Mouse (Mus musculus): ENCODE data around the gene E2f8. TPM values are rescaled to one million over a fixed set of nuclear protein-coding genes. Genes with fewer than 3 reads are reported as not detected.

E2f8 gene
- 0.45 TPM for polyA plus RNA-seq (2014; fragmentation: Illumina TruSeq; extraction: RNeasy Lipid Tissue Mini Kit (QIAGEN cat#74804); ENCODE audit: low read depth, low replicate concordance)

DNA sequence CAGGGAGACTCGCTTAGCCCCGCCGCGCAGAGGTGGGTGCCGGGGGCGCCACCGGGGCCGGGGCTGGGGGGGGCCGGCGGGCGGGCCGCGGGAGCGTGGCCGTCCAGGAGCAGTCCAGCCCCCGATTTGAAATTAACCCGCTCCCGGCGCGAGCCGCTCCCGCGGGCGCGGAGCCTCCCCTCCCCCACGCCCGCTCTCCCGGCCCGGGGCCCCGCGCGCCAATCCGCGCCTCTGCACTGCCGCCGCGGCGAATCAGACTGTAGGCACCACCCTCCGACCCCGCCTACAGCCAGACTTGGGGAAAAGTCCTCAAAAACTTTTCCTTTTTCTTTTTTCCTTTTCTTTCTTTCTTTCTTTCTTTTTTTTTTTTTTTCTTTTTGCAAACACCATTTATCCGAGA is at the start of gene E2f8:
E2f8 (minus strand) TSS at position 111 of the 400 bp plus-strand sequence.

DNA sequence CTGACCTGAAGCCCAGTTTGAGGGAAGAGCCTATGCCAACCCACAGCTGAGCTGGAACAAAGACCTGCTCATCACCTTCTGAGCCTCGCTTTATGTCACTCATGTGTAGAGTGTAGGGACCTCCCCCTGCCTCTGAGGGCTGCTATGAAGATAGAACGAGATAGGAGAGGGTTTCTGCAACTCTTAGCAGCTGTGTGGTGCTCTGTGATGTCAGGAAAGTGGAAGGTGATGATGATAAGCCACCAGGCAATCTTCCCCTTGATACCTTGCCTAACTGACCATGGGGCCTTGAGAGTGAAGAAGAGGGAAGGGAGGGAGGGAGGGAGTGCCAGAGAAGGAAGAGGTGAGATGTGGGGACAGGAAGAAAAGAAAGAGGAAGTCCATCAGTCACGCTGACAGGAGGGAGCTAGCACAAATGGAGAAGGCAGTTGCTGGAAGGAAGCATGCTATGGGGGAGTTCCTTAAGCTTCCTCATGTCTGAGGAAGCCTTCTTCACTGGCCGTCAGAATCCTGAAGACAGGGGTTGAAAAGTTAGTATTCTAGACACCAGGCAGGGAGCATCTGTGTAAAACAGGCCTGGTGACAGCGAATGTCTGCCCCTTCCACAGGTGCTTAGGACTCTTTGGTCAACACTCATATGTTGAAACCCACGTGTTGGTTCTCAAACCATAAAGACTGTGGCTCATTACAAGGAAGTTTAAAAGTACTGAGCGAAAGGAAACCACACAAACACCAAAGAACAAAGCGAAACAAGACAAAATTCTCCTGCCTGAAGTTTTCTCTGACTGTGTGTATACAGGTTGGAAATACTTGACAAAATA is 27.3 kb upstream of the E2f8 start, which contains the start of gene Nav2:
Nav2 (plus strand) TSS at position 196 of the 821 bp plus-strand sequence.

DNA sequence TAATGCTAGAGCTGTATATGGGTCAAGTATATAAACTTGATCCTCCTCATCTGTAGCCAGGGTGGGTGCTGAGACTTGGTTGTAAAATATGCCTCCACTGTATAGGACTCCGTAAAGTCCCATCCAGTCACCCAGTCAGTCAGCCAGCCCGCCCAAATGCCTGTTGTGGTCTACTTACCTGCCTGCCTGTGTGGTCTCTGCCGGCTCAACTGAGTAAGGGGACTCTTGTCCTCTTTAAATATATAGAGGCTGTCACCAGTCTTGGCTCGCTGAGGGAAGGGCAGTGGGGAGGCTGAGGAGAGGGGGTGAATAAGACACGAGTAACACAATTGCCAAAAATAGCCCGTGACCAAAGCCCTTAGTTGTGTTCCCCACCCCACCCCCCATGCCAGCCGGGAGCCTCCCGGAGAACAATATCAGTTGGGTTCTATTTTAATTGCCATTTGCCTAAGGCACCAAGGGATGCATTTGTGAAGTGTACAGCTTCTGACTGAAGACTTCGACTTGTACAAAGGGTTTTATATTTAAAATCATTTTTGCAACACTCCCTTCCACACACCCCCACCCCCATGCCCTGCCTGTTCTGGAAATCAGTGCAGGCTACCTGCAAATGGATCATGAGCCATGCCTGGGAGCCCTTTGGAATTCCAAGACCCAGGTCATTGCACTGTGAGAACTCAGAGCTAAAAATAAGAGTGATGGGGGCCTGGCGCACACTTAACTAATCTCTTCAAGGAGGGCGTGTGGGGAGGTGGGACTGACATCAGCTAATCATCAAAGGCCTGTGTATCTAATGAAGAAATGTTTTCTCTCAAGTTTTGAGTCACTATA is 33.4 kb downstream of the E2f8 start, which contains the start of gene Csrp3:
Csrp3 (minus strand) TSS at position 214 of the 831 bp plus-strand sequence.

Other genes starting within 250 kb of the E2f8 start
- not detected for gene Mrgprb3, start 237.8 kb downstream of the E2f8 start, polyA plus RNA-seq (2014; fragmentation: Illumina TruSeq; extraction: RNeasy Lipid Tissue Mini Kit (QIAGEN cat#74804); ENCODE audit: low read depth, low replicate concordance)
- 13.0 TPM for gene Zdhhc13, start 92.6 kb downstream of the E2f8 start, polyA plus RNA-seq (2014; fragmentation: Illumina TruSeq; extraction: RNeasy Lipid Tissue Mini Kit (QIAGEN cat#74804); ENCODE audit: low read depth, low replicate concordance)
- 2,509 TPM for gene Csrp3, start 33.6 kb downstream of the E2f8 start, polyA plus RNA-seq (2014; fragmentation: Illumina TruSeq; extraction: RNeasy Lipid Tissue Mini Kit (QIAGEN cat#74804); ENCODE audit: low read depth, low replicate concordance)
- gene Nav2, start 27.1 kb upstream of the E2f8 start, polyA plus RNA-seq (2014; fragmentation: Illumina TruSeq; extraction: RNeasy Lipid Tissue Mini Kit (QIAGEN cat#74804); ENCODE audit: low read depth, low replicate concordance): 18.3 TPM

Measured in heart, adult 10 weeks (tissue).